Mouse (Mus musculus) spleen, adult 2 months (tissue): ENCODE data around the gene Zfp383.

Source experiments
- CTCF ChIP-seq: fragments of 200-500 bp; IDR thresholded peaks from 2 replicates; pipeline ENCODE4 v1.5.1; 2011; ENCODE audit warnings: mild to moderate bottlenecking, inconsistent platforms; ENCODE audit not compliant: insufficient read depth, insufficient read length, insufficient replicate concordance; ENCODE audit errors: extremely low read depth
- POLR2A ChIP-seq: fragments of 200-500 bp; IDR thresholded peaks from 2 replicates; pipeline ENCODE4 v1.6.1; 2011; ENCODE audit warnings: low read depth, low read length, inconsistent platforms

- TF ChIP-seq CTCF (no peak), POLR2A (no peak)
Measured at GRCm38 (mm10) chr7:29861660-29862059, 46.4 kb upstream of the Zfp383 start.
